Mouse (Mus musculus): Measurements from ENCODE around the gene Dusp27.

- TF ChIP-seq EP300 (IDR thresholded peaks at IDR 0.05; ENCODE audit: low read depth) (no peak), CTCF (IDR thresholded peaks at IDR 0.05; ENCODE audit: low read depth) (no peak)
Observed at GRCm38 (mm10) chr1:166127719-166128118, at the start of gene Dusp27.
